Mouse (Mus musculus) T-helper 1 cell (primary cell): ENCODE measurements around the gene Lbr.

Experiments used
- in situ Hi-C: fragments of 300-600 bp; cut with MboI, MseI; formaldehyde crosslinking; loops from one replicate; pipeline ENCODE4 v1.15.1; 2025; ENCODE audit warnings: high pct_unique_total_duplicates

The Lbr gene

GRCm38 (mm10) chr1:181853081-181853736, 10.4 kb upstream of the Lbr start:
- in situ Hi-C loops: no loop called here

GRCm38 (mm10) chr1:181852466-181852865, 9.6 kb upstream of the Lbr start:
- in situ Hi-C loops: no loop called here

- in situ Hi-C loops: no loop called here
Observed at GRCm38 (mm10) chr1:181851521-181852310, 8.9 kb upstream of the Lbr start.

- in situ Hi-C loops: no loop called here
Observed at GRCm38 (mm10) chr1:181850441-181850840, 7.6 kb upstream of the Lbr start.

- in situ Hi-C loops: loop anchor here (10.0 kb wide), 1 partner anchor 833 kb away; no protein-coding TSS in a partner anchor
Observed at GRCm38 (mm10) chr1:181848210-181848609, 5.4 kb upstream of the Lbr start.

- in situ Hi-C loops: loop anchor here (10.0 kb wide), 1 partner anchor 833 kb away; no protein-coding TSS in a partner anchor
Observed at GRCm38 (mm10) chr1:181847396-181847795, 4.5 kb upstream of the Lbr start.

- in situ Hi-C loops: loop anchor here (10.0 kb wide), 1 partner anchor 831 kb away; no protein-coding TSS in a partner anchor
Observed at GRCm38 (mm10) chr1:181845767-181846166, 2.9 kb upstream of the Lbr start.

GRCm38 (mm10) chr1:181844874-181845547, 2.2 kb upstream of the Lbr start:
- in situ Hi-C loops: loop anchor here (10.0 kb wide), 1 partner anchor 830 kb away; no protein-coding TSS in a partner anchor

GRCm38 (mm10) chr1:181841864-181842672, 778 bp downstream of the Lbr start:
- in situ Hi-C loops: loop anchor here (10.0 kb wide), 1 partner anchor 827 kb away; no protein-coding TSS in a partner anchor

GRCm38 (mm10) chr1:181841396-181841795, 1.4 kb downstream of the Lbr start:
- in situ Hi-C loops: loop anchor here (10.0 kb wide), 1 partner anchor 827 kb away; no protein-coding TSS in a partner anchor

GRCm38 (mm10) chr1:181839746-181840366, 3.0 kb downstream of the Lbr start:
- in situ Hi-C loops: loop anchor here (10.0 kb wide), 1 partner anchor 825 kb away; no protein-coding TSS in a partner anchor

GRCm38 (mm10) chr1:181838111-181838510, 4.7 kb downstream of the Lbr start:
- in situ Hi-C loops: no loop called here

- in situ Hi-C loops: no loop called here
Observed at GRCm38 (mm10) chr1:181833143-181833542, 9.7 kb downstream of the Lbr start.

GRCm38 (mm10) chr1:181832720-181833119, 10.1 kb downstream of the Lbr start:
- in situ Hi-C loops: no loop called here

- in situ Hi-C loops: no loop called here
Observed at GRCm38 (mm10) chr1:181828365-181828764, 14.5 kb downstream of the Lbr start.

- in situ Hi-C loops: no loop called here
Observed at GRCm38 (mm10) chr1:181826716-181827115, 16.1 kb downstream of the Lbr start.

GRCm38 (mm10) chr1:181811481-181812223, 31.2 kb downstream of the Lbr start:
- in situ Hi-C loops: no loop called here

GRCm38 (mm10) chr1:181800667-181801066, 42.2 kb downstream of the Lbr start:
- in situ Hi-C loops: no loop called here

GRCm38 (mm10) chr1:181799911-181800310, 42.9 kb downstream of the Lbr start:
- in situ Hi-C loops: no loop called here

- in situ Hi-C loops: no loop called here
Observed at GRCm38 (mm10) chr1:181793541-181793940, 49.3 kb downstream of the Lbr start.
